Mouse (Mus musculus) limb, embryonic 14.5 days (tissue): ENCODE data around the gene Fgf10. TPM values are rescaled to one million over a fixed set of nuclear protein-coding genes. Genes with fewer than 3 reads are reported as not detected.

Experiments used
- ATAC-seq: fragments of 200-750 bp; cut with Nextera tagmentation; 2 replicates; pipeline ENCODE4 v1.8.0; 2017; ENCODE audit warnings: low read depth, moderate number of reproducible peaks, moderate TSS enrichment; ENCODE audit not compliant: low FRiP score
- DNase-seq: peaks from one replicate; pipeline ENCODE4 v3.0.0-alpha.2; 2015; ENCODE audit warnings: low spot score
- H3K27ac ChIP-seq: fragments of 300-500 bp; sonication (generic); replicated peaks from 2 replicates; pipeline ENCODE4 v1.5.1; 2014; ENCODE audit warnings: low read depth, mild to moderate bottlenecking, low read length, moderate library complexity, mixed read lengths
- H3K27me3 ChIP-seq: fragments of 300-500 bp; sonication (generic); 2 replicates; pipeline ENCODE4 v1.6.1; 2014; ENCODE audit warnings: low read length, mixed read lengths; ENCODE audit not compliant: control insufficient read depth, insufficient read depth
- H3K36me3 ChIP-seq: fragments of 300-500 bp; sonication (generic); 2 replicates; pipeline ENCODE4 v1.6.1; 2014; ENCODE audit warnings: mild to moderate bottlenecking, low read length, moderate library complexity, mixed read lengths; ENCODE audit not compliant: control insufficient read depth, insufficient read depth
- H3K4me1 ChIP-seq: fragments of 300-500 bp; sonication (generic); 2 replicates; pipeline ENCODE4 v1.6.1; 2014; ENCODE audit warnings: antibody characterized with exemption, low read length, mixed read lengths; ENCODE audit not compliant: control insufficient read depth, insufficient read depth
- H3K4me2 ChIP-seq: fragments of 300-500 bp; sonication (generic); replicated peaks from 2 replicates; pipeline ENCODE4 v1.6.1; 2014; ENCODE audit warnings: low read depth, mild to moderate bottlenecking, low read length, moderate library complexity; ENCODE audit not compliant: severe bottlenecking
- H3K4me3 ChIP-seq: fragments of 300-500 bp; sonication (generic); replicated peaks from 2 replicates; pipeline ENCODE4 v1.5.1; 2014; ENCODE audit warnings: low read length
- H3K9ac ChIP-seq: fragments of 300-500 bp; sonication (generic); 2 replicates; pipeline ENCODE4 v1.6.1; 2014; ENCODE audit warnings: mild to moderate bottlenecking, low read depth, low read length, moderate library complexity; ENCODE audit not compliant: severe bottlenecking
- H3K9me3 ChIP-seq: fragments of 300-500 bp; sonication (generic); 2 replicates; pipeline ENCODE4 v1.6.1; 2016; ENCODE audit warnings: low read length; ENCODE audit not compliant: control insufficient read depth
- POLR2A ChIP-seq: fragments of 200-500 bp; IDR thresholded peaks from 2 replicates; pipeline ENCODE4 v1.8.0; 2012; ENCODE audit warnings: inconsistent platforms, mild to moderate bottlenecking, moderate library complexity, borderline replicate concordance; ENCODE audit not compliant: insufficient read depth, insufficient read length; ENCODE audit errors: extremely low read depth
- WGBS: fragments of 180-500 bp; shearing (Covaris S2); extraction: QIAGEN DNeasy Blood & Tissue Kit; methylation state at CpG from one replicate; pipeline ENCODE4 v1.1.7; 2014; 5-methylcytosine and 5-hydroxymethylcytosine counted together
- polyA plus RNA-seq, 2 experiments: library from polyadenylated mRNA; depleted of rRNA in 1 of 2; stranded (reverse) in 1 of 2; unstranded in 1 of 2; fragments of >200 nt; fragmentation: Nextera tagmentation in 1 of 2; extraction: Ambion mirVana in 1 of 2; gene quantifications; 2 replicates each; pipeline versions ENCODE4 v1.2.1 to v1.2.3; 2012 to 2014

Gene Fgf10
- polyA plus RNA-seq, 2 experiments, result 8.0 to 11.4 TPM

DNA sequence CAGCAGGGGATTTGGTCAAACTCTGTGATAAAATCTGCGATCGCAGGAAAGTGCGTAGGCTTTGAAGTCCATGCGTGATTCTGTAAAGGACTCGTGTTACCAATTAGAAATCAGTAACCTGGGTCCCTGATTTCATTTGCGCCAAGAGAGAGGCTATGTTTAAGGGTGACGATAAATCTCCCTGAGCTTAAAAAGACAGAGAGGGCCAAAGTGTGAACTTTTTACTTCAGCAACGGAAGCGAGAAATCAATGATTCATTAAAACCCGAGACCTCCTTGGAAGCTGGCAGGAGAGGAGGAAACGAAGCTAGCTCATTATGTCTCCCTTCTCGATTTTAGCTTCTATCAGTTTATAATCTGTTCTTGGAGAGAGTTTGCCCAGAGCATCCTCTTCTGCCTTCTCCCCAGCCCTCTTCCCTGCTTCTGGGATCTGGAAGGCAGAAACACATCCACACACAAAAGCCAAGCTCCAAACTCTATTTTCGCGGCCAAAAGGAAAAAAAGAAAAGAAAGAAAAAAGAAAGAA is 44.1 kb downstream of the Fgf10 start:
- Histone ChIP-seq H3K4me3 (peak overlapping the region; percentile 55), H3K9me3 (no peaks in the 10 kb centered on the region), H3K9ac (peak overlapping the region; percentile 49), H3K4me1 (no peaks in the 10 kb centered on the region), H3K36me3 (no peaks in the 10 kb centered on the region), H3K4me2 (peak overlapping the region; percentile 85), H3K27me3 (no peaks in the 10 kb centered on the region), H3K27ac (no peak overlapping the region)
- DNase-seq, result no peak
- TF ChIP-seq POLR2A, result no peak
- ATAC-seq, result no peak
- WGBS, result under 1% methylated on average over 14 of the region's 14 CpGs

DNA sequence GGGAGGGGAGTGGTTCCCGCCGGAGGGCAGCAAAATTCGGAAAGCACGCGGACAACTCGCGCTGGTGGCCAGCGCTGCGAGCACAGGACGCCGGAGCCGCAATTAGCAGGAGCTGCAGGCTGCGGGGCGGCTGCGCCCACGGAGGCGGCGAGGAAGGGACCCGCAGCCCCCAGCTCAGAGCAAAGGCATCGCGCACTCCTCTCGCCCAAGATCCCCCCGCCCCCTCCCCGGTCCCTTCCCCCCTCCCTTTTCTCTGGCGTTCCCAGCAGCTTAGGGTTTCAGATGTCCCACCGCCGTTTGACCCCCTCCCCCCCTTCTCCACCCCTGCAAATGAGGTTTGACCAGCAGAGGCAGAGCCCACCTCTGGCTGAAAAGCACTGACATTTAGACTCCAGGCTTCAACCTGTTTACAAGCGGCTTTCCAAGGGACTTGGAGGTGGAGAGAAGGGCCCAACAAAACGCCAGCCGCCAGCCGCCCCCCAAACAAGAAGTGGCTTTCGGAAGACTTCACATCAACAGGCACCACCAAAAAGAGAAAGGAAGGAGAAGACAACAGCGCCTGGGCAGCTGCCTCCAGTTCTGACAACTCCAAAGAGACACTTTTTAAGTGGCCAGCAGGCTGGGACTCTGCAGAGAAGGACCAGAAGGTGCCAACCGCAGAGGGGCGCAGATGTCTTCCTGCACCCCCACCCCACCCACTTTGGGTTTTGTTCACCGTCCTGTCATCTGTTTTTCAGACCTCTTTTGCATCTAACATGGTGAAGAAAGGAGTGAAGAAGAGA is 44.9 kb downstream of the Fgf10 start:
- Histone ChIP-seq H3K4me1 (no peaks in the 10 kb centered on the region), H3K36me3 (no peaks in the 10 kb centered on the region), H3K9me3 (no peaks in the 10 kb centered on the region), H3K4me3 (peak overlapping the region; percentile 55), H3K9ac (peak overlapping the region; percentile 49), H3K27ac (peak overlapping the region; percentile 73), H3K4me2 (peak overlapping the region; percentile 85), H3K27me3 (no peaks in the 10 kb centered on the region)
- TF ChIP-seq POLR2A, result no peak
- DNase-seq, result peak; percentile 51
- WGBS, result under 1% methylated on average over 25 of the region's 36 CpGs
- peak; percentile 69 for ATAC-seq

DNA sequence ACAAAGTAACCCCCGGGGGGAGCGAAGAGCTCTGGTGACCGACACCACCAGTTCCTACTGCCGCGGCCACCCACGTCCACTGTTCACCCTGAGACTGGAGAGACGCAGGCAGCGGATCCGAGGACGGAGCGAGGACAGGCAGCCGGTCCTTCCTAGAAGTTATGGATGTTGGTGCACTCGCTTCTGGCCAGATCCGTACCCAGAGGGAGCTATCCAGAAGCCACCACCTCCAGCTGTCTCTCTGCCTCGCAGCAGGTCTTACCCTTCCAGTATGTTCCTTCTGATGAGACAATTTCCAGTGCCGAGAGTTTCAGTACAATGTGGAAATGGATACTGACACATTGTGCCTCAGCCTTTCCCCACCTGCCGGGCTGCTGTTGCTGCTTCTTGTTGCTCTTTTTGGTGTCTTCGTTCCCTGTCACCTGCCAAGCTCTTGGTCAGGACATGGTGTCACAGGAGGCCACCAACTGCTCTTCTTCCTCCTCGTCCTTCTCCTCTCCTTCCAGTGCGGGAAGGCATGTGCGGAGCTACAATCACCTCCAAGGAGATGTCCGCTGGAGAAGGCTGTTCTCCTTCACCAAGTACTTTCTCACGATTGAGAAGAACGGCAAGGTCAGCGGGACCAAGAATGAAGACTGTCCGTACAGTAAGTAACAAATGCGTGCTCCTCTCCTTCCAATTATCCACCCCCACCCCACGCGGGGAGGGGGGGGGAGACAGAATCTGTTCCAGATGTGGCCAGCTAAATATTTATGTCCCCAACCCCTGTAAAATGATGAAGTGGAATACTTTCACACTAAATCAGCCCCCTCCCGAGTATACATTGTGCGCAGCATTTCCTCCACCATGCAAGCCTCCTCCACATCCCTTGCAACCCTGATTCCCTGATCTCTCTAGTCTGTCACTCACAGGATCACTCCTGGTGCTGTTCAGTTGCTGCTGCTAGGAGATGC is 45.8 kb downstream of the Fgf10 start:
- H3K4me2 ChIP-seq, result peak overlapping the region; percentile 85
- peak overlapping the region; percentile 49 for H3K9ac ChIP-seq
- no peaks in the 10 kb centered on the region for H3K27me3 ChIP-seq
- H3K4me1 ChIP-seq, result no peaks in the 10 kb centered on the region
- peak; percentile 36 for DNase-seq
- peak; percentile 21; the same call in 1 of the 2 replicates for ATAC-seq
- 4% methylated on average over 30 of the region's 31 CpGs for WGBS
- H3K36me3 ChIP-seq, result no peaks in the 10 kb centered on the region
- no peaks in the 10 kb centered on the region for H3K9me3 ChIP-seq
- H3K4me3 ChIP-seq, result peak overlapping the region; percentile 55
- peak overlapping the region; percentile 73 for H3K27ac ChIP-seq
- TF ChIP-seq POLR2A, result no peak

DNA sequence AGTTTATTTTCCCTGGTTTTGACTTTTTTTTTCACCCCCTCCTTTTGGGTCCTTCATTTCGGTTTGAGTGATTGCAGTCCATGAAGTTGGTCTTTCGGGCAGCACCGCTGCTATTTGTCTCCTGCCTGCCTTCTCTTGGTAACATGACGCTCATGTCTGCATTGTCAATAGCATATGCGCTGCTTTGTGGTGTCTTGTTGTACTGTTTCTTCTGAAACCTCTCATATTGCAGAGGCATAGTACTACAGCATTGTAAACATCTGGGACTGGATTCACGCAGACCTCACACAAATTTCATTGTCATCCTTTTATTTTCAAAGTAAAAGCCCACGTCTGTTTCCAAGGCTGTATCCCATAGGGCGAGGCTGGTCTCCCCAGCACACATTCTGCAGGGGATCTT is 46.7 kb downstream of the Fgf10 start:
- no peaks in the 10 kb centered on the region for H3K4me1 ChIP-seq
- ATAC-seq (no peak), DNase-seq (no peak)
- H3K9me3 ChIP-seq, result no peaks in the 10 kb centered on the region
- H3K9ac ChIP-seq, result peak overlapping the region; percentile 49
- 5% methylated on average over 8 of the region's 8 CpGs for WGBS
- H3K4me2 ChIP-seq, result peak overlapping the region; percentile 85
- H3K27ac ChIP-seq, result no peak overlapping the region
- TF ChIP-seq POLR2A, result no peak
- no peaks in the 10 kb centered on the region for H3K27me3 ChIP-seq
- no peaks in the 10 kb centered on the region for H3K36me3 ChIP-seq
- peak overlapping the region; percentile 55 for H3K4me3 ChIP-seq

DNA sequence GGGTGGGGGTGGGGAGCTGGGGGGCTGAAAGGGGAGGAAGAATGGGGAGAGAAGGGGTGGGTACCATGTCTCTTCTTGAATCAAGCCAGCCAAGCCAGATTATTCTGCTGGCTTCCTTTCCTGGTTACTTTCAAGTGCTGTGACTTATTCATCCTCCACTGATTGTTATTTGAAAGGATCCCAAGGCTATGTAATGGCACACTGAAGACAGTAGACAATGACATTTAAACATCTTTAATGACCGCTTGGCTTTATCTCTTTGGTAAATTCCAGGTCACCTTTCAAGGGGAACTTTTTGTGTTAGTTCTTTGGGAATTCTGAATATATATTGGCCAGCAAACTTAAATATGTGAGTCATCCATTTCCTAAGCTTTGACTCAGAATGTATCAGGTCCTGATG is 47.1 kb downstream of the Fgf10 start:
- Histone ChIP-seq H3K27me3 (no peaks in the 10 kb centered on the region), H3K9ac (peak overlapping the region; percentile 49), H3K27ac (no peak overlapping the region), H3K4me3 (peak overlapping the region; percentile 55), H3K4me1 (no peaks in the 10 kb centered on the region), H3K36me3 (no peaks in the 10 kb centered on the region), H3K9me3 (no peaks in the 10 kb centered on the region), H3K4me2 (peak overlapping the region; percentile 85)
- DNase-seq (no peak), ATAC-seq (no peak)
- 45% methylated on average over 1 of the region's 1 CpGs for WGBS
- no peak for TF ChIP-seq POLR2A
